Mouse (Mus musculus) A20 (cell line): ENCODE measurements at regions not wholly inside any gene's neighbourhood (a gene's known extent, or its start where the extent isn't known, plus 50 kb on each side); places are given as distances from the start of the nearest gene placed in this dataset.
A peak's percentile ranks its signal among the peaks of the same experiment; 100 is the strongest.

Source experiments
- DNase-seq: peaks from one replicate; pipeline ENCODE4 v3.0.0-alpha.2; 2011; ENCODE audit warnings: low read depth, low spot score

- no peak for DNase-seq
Measured at GRCm38 (mm10) chr3:5685978-5686377, 64.6 kb upstream of the Gm8797 start.

GRCm38 (mm10) chr3:5699528-5699927, 51.1 kb upstream of the Gm8797 start:
- DNase-seq = peak; percentile 10
